8 mouse cellular contexts compared by ENCODE assay signal in genomic region chr6:94698509-94699172, GRCm38 (mm10). TPM values are rescaled to one million over a fixed set of nuclear protein-coding genes. Genes with fewer than 3 reads are reported as not detected.
DNase-seq lines count a peak whose midpoint lies in the region; ATAC-seq and TF ChIP-seq lines count a peak whose summit lies in the region.

No protein-coding gene starts in this region.

- no peaks in the 10 kb centered on the region for H3K27me3 ChIP-seq in C2C12 (ENCODE audit: control insufficient read depth, insufficient read depth, insufficient read length)
- no peaks in the 10 kb centered on the region for H3K27me3 ChIP-seq in forebrain, postnatal 0 days (ENCODE audit: insufficient read depth, low read length)
- H3K27me3 ChIP-seq in liver, embryonic 12.5 days (replicated peaks), result peaks cover 68% of the 10 kb centered on the region

- peaks cover 21% of the 10 kb centered on the region for H3K79me3 ChIP-seq in C2C12 (ENCODE audit: low read depth)

- H3K4me3 ChIP-seq in C2C12 (ENCODE audit: insufficient read depth, poor library complexity, severe bottlenecking), result peak overlapping the region; percentile 56
- H3K4me3 ChIP-seq in forebrain, postnatal 0 days (ENCODE audit: low read depth, low read length), result peak overlapping the region; percentile 81
- peak overlapping the region; percentile 73 for H3K4me3 ChIP-seq in liver, embryonic 12.5 days

- H3K9ac ChIP-seq in forebrain, postnatal 0 days, result peak overlapping the region; percentile 64
- peak overlapping the region; percentile 76 for H3K9ac ChIP-seq in liver, embryonic 12.5 days

- no peak overlapping the region for H3K27ac ChIP-seq in forebrain, postnatal 0 days (ENCODE audit: low read depth, low read length)
- no peak overlapping the region for H3K27ac ChIP-seq in liver, embryonic 12.5 days

- TF ChIP-seq CTCF in C2C12 (IDR thresholded peaks at IDR 0.05; ENCODE audit: control insufficient read depth, insufficient read depth, insufficient read length), result no peak
- TF ChIP-seq CTCF in forebrain, postnatal 0 days (IDR thresholded peaks at IDR 0.05; ENCODE audit: low read depth), result no peak

- ATAC-seq in forebrain, postnatal 0 days, result no peak
- ATAC-seq in liver, embryonic 12.5 days, result no peak
- no peak for ATAC-seq in erythroid progenitor cell, adult 5-6 weeks (replicated peaks; ENCODE audit: low FRiP score, poor library complexity, severe bottlenecking)

- peak overlapping the region; percentile 88 for H3K4me2 ChIP-seq in forebrain, postnatal 0 days (ENCODE audit: low read depth)
- peak overlapping the region; percentile 97 for H3K4me2 ChIP-seq in liver, embryonic 12.5 days

- DNase-seq in cerebellum, adult 9-11 months, result peak; percentile 44
- DNase-seq in cerebellum, postnatal 25 days, result no peak
- no peak for DNase-seq in forebrain, postnatal 0 days
- no peak for DNase-seq in urinary bladder, postnatal 14 days (ENCODE audit: low spot score)
- DNase-seq in layer of hippocampus, postnatal 25 days (ENCODE audit: extremely low spot score in 1 of 2, low spot score in 1 of 2), result no peak

- H3K36me3 ChIP-seq in C2C12 (ENCODE audit: control insufficient read depth, insufficient read depth), result no peaks in the 10 kb centered on the region
- no peaks in the 10 kb centered on the region for H3K36me3 ChIP-seq in forebrain, postnatal 0 days (ENCODE audit: insufficient read depth)
- H3K36me3 ChIP-seq in liver, embryonic 12.5 days, result no peaks in the 10 kb centered on the region

- no peaks in the 10 kb centered on the region for H3K9me3 ChIP-seq in forebrain, postnatal 0 days (ENCODE audit: low read length)
- no peaks in the 10 kb centered on the region for H3K9me3 ChIP-seq in liver, embryonic 12.5 days (replicated peaks)

- WGBS in forebrain, postnatal 0 days, result 5% methylated on average over 11 of the region's 11 CpGs
- 18% methylated on average over 11 of the region's 11 CpGs for WGBS in liver, embryonic 12.5 days (ENCODE audit: insufficient replicate concordance)

- H3K79me2 ChIP-seq in C2C12 (ENCODE audit: control insufficient read depth, insufficient read depth), result peaks cover 56% of the 10 kb centered on the region

- H3ac ChIP-seq in C2C12 (ENCODE audit: control insufficient read depth, insufficient read length, low read depth), result peak overlapping the region; percentile 95

- H3K4me1 ChIP-seq in forebrain, postnatal 0 days (ENCODE audit: insufficient read depth), result peaks cover 8% of the 10 kb centered on the region; the same call in 1 of the 2 replicates
- peaks cover 52% of the 10 kb centered on the region for H3K4me1 ChIP-seq in liver, embryonic 12.5 days

TF ChIP-seq in C2C12, 6 proteins besides CTCF, POLR2A, EP300 and RAD21:
- TF ChIP-seq MYOD1 (IDR thresholded peaks at IDR 0.05; ENCODE audit: control insufficient read depth, insufficient read length, low read depth), result no peak
- TF ChIP-seq MAX (IDR thresholded peaks at IDR 0.05), result no peak
- TF ChIP-seq CEBPB (IDR thresholded peaks at IDR 0.05; ENCODE audit: low read depth), result no peak
- no peak for TF ChIP-seq FOSL1 (IDR thresholded peaks at IDR 0.05; ENCODE audit: insufficient read depth, low read length, poor library complexity, severe bottlenecking)
- no peak for TF ChIP-seq MYOG (IDR thresholded peaks at IDR 0.05; ENCODE audit: control insufficient read depth, extremely low read depth, insufficient read length)
- TF ChIP-seq USF1 (IDR thresholded peaks at IDR 0.05; ENCODE audit: low read depth), result no peak

RNA-seq across cellular contexts. Expression of gene Lrig1, which starts 1.3 kb away (rescaled TPM):
- polyA plus RNA-seq in C2C12 (2012; fragmentation: generic; extraction: Trizol), result 11.2 TPM
- total RNA-seq in forebrain, postnatal 0 days (2014; rRNA removed), result 36.9 and 53.3 TPM in 2 replicates
- polyA plus RNA-seq in forebrain, postnatal 0 days (2015; fragmentation: Nextera tagmentation; extraction: Ambion mirVana), result 9.0 and 10.7 TPM in 2 replicates
- polyA plus RNA-seq in liver, embryonic 12.5 days (2016; fragmentation: Nextera tagmentation; extraction: Ambion mirVana), result 2.4 and 2.8 TPM in 2 replicates
- total RNA-seq in erythroid progenitor cell, adult 5-6 weeks (2015; ENCODE audit: low replicate concordance), result 7.9 and 11.7 TPM in 2 replicates
- 4.1 and 5.7 TPM in 2 replicates for total RNA-seq in erythroid progenitor cell, adult 5-6 weeks (2017; ENCODE audit: low replicate concordance)
- 10 to 100 TPM; 28.0 to 30.5 TPM for total RNA-seq in layer of hippocampus, postnatal 25 days (2021)
